ENCODE assay signal across 9 mouse cellular contexts in genomic region chr17:81045525-81046150, GRCm38 (mm10). TPM values are rescaled to one million over a fixed set of nuclear protein-coding genes. Genes with fewer than 3 reads are reported as not detected.
DNase-seq lines count a peak whose midpoint lies in the region; ATAC-seq and TF ChIP-seq lines count a peak whose summit lies in the region.
"Had no signal": no experiment of that assay in that cellular context is flagged by ENCODE, and none has a peak within 500 bp of the region (broad histone marks: within the 10 kb centered on the region; RNA-seq: fewer than 3 reads in every experiment).

No protein-coding gene starts in this region.

- H3K4me3 ChIP-seq in heart, postnatal 0 days (ENCODE audit: low read depth, low read length) = no peak overlapping the region
- no peak overlapping the region for H3K4me3 ChIP-seq in embryonic facial prominence, embryonic 11.5 days (ENCODE audit: low read depth, low read length)
- no peak overlapping the region for H3K4me3 ChIP-seq in liver, embryonic 14.5 days (ENCODE audit: insufficient read depth in 1 of 2, low read depth in 2 of 2, low read length in 2 of 2)
- H3K4me3 ChIP-seq in hindbrain, embryonic 10.5 days = no peak overlapping the region
- H3K4me3 ChIP-seq: embryonic facial prominence, embryonic 13.5 days had no signal

- no peak for ATAC-seq in heart, postnatal 0 days (ENCODE audit: insufficient read depth, low read depth)
- ATAC-seq in embryonic facial prominence, embryonic 11.5 days (replicated peaks; ENCODE audit: insufficient number of reproducible peaks, low FRiP score, low TSS enrichment, low read depth) = no peak
- no peak; the same call in 1 of the 2 replicates for ATAC-seq in liver, embryonic 14.5 days (ENCODE audit: insufficient read depth)

- TF ChIP-seq EP300 in heart, postnatal 0 days (IDR thresholded peaks at IDR 0.05; ENCODE audit: low read depth) = no peak
- no peak for TF ChIP-seq EP300 in liver, embryonic 14.5 days (IDR thresholded peaks at IDR 0.05; ENCODE audit: low read depth)

- TF ChIP-seq CTCF in heart, postnatal 0 days (IDR thresholded peaks at IDR 0.05; ENCODE audit: low read depth) = peak; percentile 35
- TF ChIP-seq CTCF in liver, embryonic 14.5 days (IDR thresholded peaks at IDR 0.05; ENCODE audit: low read depth) = peak; percentile 70

- H3K27ac ChIP-seq in heart, postnatal 0 days (ENCODE audit: low read depth) = no peak overlapping the region
- H3K27ac ChIP-seq in embryonic facial prominence, embryonic 11.5 days (replicated peaks; ENCODE audit: low read depth, low read length) = no peak overlapping the region
- no peak overlapping the region for H3K27ac ChIP-seq in liver, embryonic 14.5 days
- H3K27ac ChIP-seq in hindbrain, embryonic 10.5 days = no peak overlapping the region
- H3K27ac ChIP-seq: embryonic facial prominence, embryonic 13.5 days had no signal

- DNase-seq in heart, postnatal 0 days (ENCODE audit: low spot score) = no peak
- DNase-seq in heart, postnatal 25 days (ENCODE audit: low spot score) = no peak
- DNase-seq in 416B (ENCODE audit: low read depth) = peak; percentile 28
- DNase-seq in ES-CJ7 (ENCODE audit: low read depth, low spot score) = peak; percentile 45
- DNase-seq in embryonic facial prominence, embryonic 11.5 days (ENCODE audit: low spot score) = peak; percentile 51
- no peak for DNase-seq in liver, embryonic 14.5 days (ENCODE audit: low read depth in 3 of 3, low spot score in 3 of 3)
- peak; percentile 49 for DNase-seq in thymus, postnatal 0 days (ENCODE audit: low spot score)
- DNase-seq in hindbrain, embryonic 10.5 days (ENCODE audit: low spot score) = no peak

- H3K9ac ChIP-seq in heart, postnatal 0 days (replicated peaks; ENCODE audit: low read depth, low read length) = no peak overlapping the region
- no peak overlapping the region for H3K9ac ChIP-seq in embryonic facial prominence, embryonic 11.5 days (replicated peaks; ENCODE audit: low read length)
- no peak overlapping the region for H3K9ac ChIP-seq in liver, embryonic 14.5 days (replicated peaks)
- H3K9ac ChIP-seq: embryonic facial prominence, embryonic 13.5 days had no signal

- H3K9me3 ChIP-seq in heart, postnatal 0 days (replicated peaks; ENCODE audit: control insufficient read depth, low read length) = no peaks in the 10 kb centered on the region
- no peaks in the 10 kb centered on the region for H3K9me3 ChIP-seq in embryonic facial prominence, embryonic 11.5 days (replicated peaks; ENCODE audit: control insufficient read depth, low read length)
- no peaks in the 10 kb centered on the region for H3K9me3 ChIP-seq in liver, embryonic 14.5 days (ENCODE audit: control insufficient read depth, low read length)
- no peaks in the 10 kb centered on the region for H3K9me3 ChIP-seq in hindbrain, embryonic 10.5 days
- H3K9me3 ChIP-seq: embryonic facial prominence, embryonic 13.5 days had no signal

- no peak overlapping the region for H3K4me2 ChIP-seq in heart, postnatal 0 days (ENCODE audit: low read depth, low read length)
- H3K4me2 ChIP-seq in embryonic facial prominence, embryonic 11.5 days (ENCODE audit: low read depth, low read length) = no peak overlapping the region
- H3K4me2 ChIP-seq in liver, embryonic 14.5 days (ENCODE audit: low read depth) = no peak overlapping the region
- H3K4me2 ChIP-seq: embryonic facial prominence, embryonic 13.5 days had no signal

- H3K4me1 ChIP-seq in heart, postnatal 0 days (ENCODE audit: control insufficient read depth, insufficient read depth) = peaks cover 3% of the 10 kb centered on the region; the same call in 1 of the 2 replicates
- H3K4me1 ChIP-seq in embryonic facial prominence, embryonic 11.5 days (ENCODE audit: control insufficient read depth, insufficient read depth, low read length) = no peaks in the 10 kb centered on the region
- H3K4me1 ChIP-seq in liver, embryonic 14.5 days (replicated peaks; ENCODE audit: control insufficient read depth in 2 of 2, insufficient read depth in 2 of 2, low read length in 1 of 2) = peaks cover 11 to 16% of the 10 kb centered on the region in 2 experiments
- peaks cover 3% of the 10 kb centered on the region; the same call in 1 of the 2 replicates for H3K4me1 ChIP-seq in hindbrain, embryonic 10.5 days (replicated peaks)

- H3K36me3 ChIP-seq in heart, postnatal 0 days (replicated peaks; ENCODE audit: control insufficient read depth, insufficient read depth, low read length) = peaks cover 31% of the 10 kb centered on the region
- no peaks in the 10 kb centered on the region for H3K36me3 ChIP-seq in embryonic facial prominence, embryonic 11.5 days (replicated peaks; ENCODE audit: control insufficient read depth, insufficient read depth, low read depth, low read length)
- peaks cover 3% of the 10 kb centered on the region; the same call in 1 of the 2 replicates for H3K36me3 ChIP-seq in liver, embryonic 14.5 days (replicated peaks; ENCODE audit: control insufficient read depth, insufficient read depth, low read depth)
- peaks cover 60% of the 10 kb centered on the region for H3K36me3 ChIP-seq in hindbrain, embryonic 10.5 days

- intact Hi-C loops in heart, postnatal 25 days (cut with DNase I) = no loop called here

- WGBS in heart, postnatal 0 days = 84% methylated on average over 9 of the region's 9 CpGs
- WGBS in embryonic facial prominence, embryonic 11.5 days = 90% methylated on average over 9 of the region's 9 CpGs
- WGBS in liver, embryonic 14.5 days (ENCODE audit: insufficient replicate concordance) = 68% methylated on average over 9 of the region's 9 CpGs
- 93% methylated on average over 9 of the region's 9 CpGs for WGBS in hindbrain, embryonic 10.5 days

- no peaks in the 10 kb centered on the region for H3K27me3 ChIP-seq in heart, postnatal 0 days (ENCODE audit: control insufficient read depth, insufficient read depth, low read length)
- H3K27me3 ChIP-seq in embryonic facial prominence, embryonic 11.5 days (ENCODE audit: control insufficient read depth, insufficient read depth, low read length) = no peaks in the 10 kb centered on the region
- no peaks in the 10 kb centered on the region for H3K27me3 ChIP-seq in liver, embryonic 14.5 days (ENCODE audit: control insufficient read depth, insufficient read depth, low read length)
- no peaks in the 10 kb centered on the region for H3K27me3 ChIP-seq in hindbrain, embryonic 10.5 days (ENCODE audit: insufficient read depth, poor library complexity, severe bottlenecking)
- H3K27me3 ChIP-seq: embryonic facial prominence, embryonic 13.5 days had no signal

RNA-seq across cellular contexts. Expression of gene Thumpd2, which starts 19.2 kb away (rescaled TPM):
- total RNA-seq in heart, postnatal 0 days (2014; rRNA removed; ENCODE audit: low replicate concordance) = 3.5 and 7.5 TPM in 2 replicates
- polyA plus RNA-seq in heart, postnatal 0 days (2015; fragmentation: Nextera tagmentation; extraction: Ambion mirVana) = 7.9 and 8.8 TPM in 2 replicates
- 1 to 10 TPM; 4.6 to 4.8 TPM for total RNA-seq in heart, postnatal 25 days (2021)
- 15.8 and 17.4 TPM in 2 replicates for polyA plus RNA-seq in embryonic facial prominence, embryonic 11.5 days (2014; fragmentation: Nextera tagmentation; extraction: Ambion mirVana)
- 1.7 and 3.0 TPM in 2 replicates for polyA plus RNA-seq in liver, embryonic 14.5 days (2012; rRNA removed)
- 6.0 and 6.9 TPM in 2 replicates for polyA plus RNA-seq in liver, embryonic 14.5 days (2014; fragmentation: Nextera tagmentation; extraction: Ambion mirVana)
- 21.5 and 22.2 TPM in 2 replicates for polyA plus RNA-seq in thymus, postnatal 0 days (2015; fragmentation: Nextera tagmentation; extraction: Ambion mirVana)
- polyA plus RNA-seq in hindbrain, embryonic 10.5 days (2016; fragmentation: Nextera tagmentation; extraction: Ambion mirVana) = 12.0 and 12.4 TPM in 2 replicates

Comparison
In these comparisons a context has a peak if more than half of its experiments do, and no peak if none do; other contexts are left out.
1. DNase-seq: peak in 416B (single experiment), ES-CJ7 (single experiment), embryonic facial prominence, embryonic 11.5 days (single experiment) and thymus, postnatal 0 days (single experiment); none in heart, postnatal 0 days (single experiment), heart, postnatal 25 days (single experiment), liver, embryonic 14.5 days (0 of 3) and hindbrain, embryonic 10.5 days (single experiment).